Mouse (Mus musculus) liver, adult 2 months (tissue): ENCODE measurements around the gene Camkk2.

Experiments used
- CTCF ChIP-seq: fragments of 200-500 bp; IDR thresholded peaks from 2 replicates; pipeline ENCODE4 v1.5.1; 2011; ENCODE audit warnings: low read depth, low read length, control low read depth
- POLR2A ChIP-seq: fragments of 200-500 bp; IDR thresholded peaks from 2 replicates; pipeline ENCODE4 v1.6.1; 2011; ENCODE audit warnings: low read length, control low read depth; ENCODE audit not compliant: insufficient read depth; ENCODE audit errors: extremely low read depth

DNA sequence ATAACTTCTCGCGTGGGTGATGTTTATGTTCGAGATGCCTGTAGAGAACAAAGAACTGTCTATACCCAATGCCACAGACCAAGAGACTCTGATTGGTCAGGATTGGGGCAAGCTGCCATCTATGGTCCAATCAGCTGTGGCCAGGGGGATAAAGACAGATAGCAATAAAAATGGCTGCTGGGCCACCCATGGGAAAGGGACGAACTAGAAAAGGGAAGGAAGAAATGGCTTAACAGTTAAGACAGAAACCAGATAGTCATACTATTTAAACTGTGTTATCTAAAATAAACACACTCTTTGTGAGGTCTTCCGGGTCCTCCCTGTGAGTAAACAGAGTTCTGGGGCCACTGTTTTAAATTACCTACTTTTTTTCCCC, 78.4 kb downstream of the Camkk2 start:
- TF ChIP-seq CTCF (no peak), POLR2A (no peak)
